Mouse (Mus musculus): ENCODE results near the gene Rabgap1l.

Rabgap1l gene

GRCm38 (mm10) chr1:160787164-160787563 is 5.8 kb downstream of the Rabgap1l start:
- DNase-seq (ENCODE audit: low spot score): no peak

- DNase-seq (ENCODE audit: low spot score): no peak
These were observed 6.4 kb downstream of the Rabgap1l start for GRCm38 (mm10) chr1:160786571-160786970.

GRCm38 (mm10) chr1:160785681-160786225 is 7.3 kb downstream of the Rabgap1l start:
- no peak for DNase-seq (ENCODE audit: low spot score)

GRCm38 (mm10) chr1:160784122-160784521 is 8.9 kb downstream of the Rabgap1l start:
- DNase-seq (ENCODE audit: low spot score): no peak

GRCm38 (mm10) chr1:160774166-160774565 is 18.8 kb downstream of the Rabgap1l start:
- DNase-seq (ENCODE audit: low spot score): no peak

GRCm38 (mm10) chr1:160765565-160765964 is 27.4 kb downstream of the Rabgap1l start:
- DNase-seq (ENCODE audit: low spot score): no peak

GRCm38 (mm10) chr1:160758243-160758642 is 34.8 kb downstream of the Rabgap1l start:
- peak; percentile 16 for DNase-seq (ENCODE audit: low spot score)

GRCm38 (mm10) chr1:160755359-160755758 is 37.7 kb downstream of the Rabgap1l start:
- no peak for DNase-seq (ENCODE audit: low spot score)

GRCm38 (mm10) chr1:160750629-160751028 is 42.4 kb downstream of the Rabgap1l start:
- DNase-seq (ENCODE audit: low spot score): no peak

- DNase-seq (ENCODE audit: low spot score): no peak
These were observed 46.2 kb downstream of the Rabgap1l start for GRCm38 (mm10) chr1:160746786-160747185.

- DNase-seq (ENCODE audit: low spot score): no peak
These were observed 47.6 kb downstream of the Rabgap1l start for GRCm38 (mm10) chr1:160745238-160745930.

- DNase-seq (ENCODE audit: low spot score): no peak
These were observed 49.0 kb downstream of the Rabgap1l start for GRCm38 (mm10) chr1:160744009-160744408.

- DNase-seq (ENCODE audit: low spot score): no peak
These were observed 49.8 kb downstream of the Rabgap1l start for GRCm38 (mm10) chr1:160743229-160743628.

GRCm38 (mm10) chr1:160740650-160741049 is 52.4 kb downstream of the Rabgap1l start:
- DNase-seq (ENCODE audit: low spot score): no peak

- no peak for DNase-seq (ENCODE audit: low spot score)
These were observed 58.3 kb downstream of the Rabgap1l start for GRCm38 (mm10) chr1:160734743-160735142.

- DNase-seq (ENCODE audit: low spot score): no peak
These were observed 63.1 kb downstream of the Rabgap1l start for GRCm38 (mm10) chr1:160729944-160730343.

- DNase-seq (ENCODE audit: low spot score): no peak
These were observed 75.3 kb downstream of the Rabgap1l start for GRCm38 (mm10) chr1:160717742-160718141.

- DNase-seq (ENCODE audit: low spot score): no peak
These were observed 78.3 kb downstream of the Rabgap1l start for GRCm38 (mm10) chr1:160714685-160715084.

GRCm38 (mm10) chr1:160713887-160714286 is 79.1 kb downstream of the Rabgap1l start:
- no peak for DNase-seq (ENCODE audit: low spot score)

GRCm38 (mm10) chr1:160713383-160713782 is 79.6 kb downstream of the Rabgap1l start:
- DNase-seq (ENCODE audit: low spot score): no peak

GRCm38 (mm10) chr1:160710539-160710938 is 82.5 kb downstream of the Rabgap1l start:
- DNase-seq (ENCODE audit: low spot score): no peak

GRCm38 (mm10) chr1:160704596-160704995 is 88.4 kb downstream of the Rabgap1l start:
- no peak for DNase-seq (ENCODE audit: low spot score)

- no peak for DNase-seq (ENCODE audit: low spot score)
These were observed 89.2 kb downstream of the Rabgap1l start for GRCm38 (mm10) chr1:160703813-160704212.

GRCm38 (mm10) chr1:160693094-160693447 is 99.9 kb downstream of the Rabgap1l start:
- peak; percentile 82 for DNase-seq (ENCODE audit: low spot score)

Measured in ovary, postnatal 10 days (tissue).